Mouse (Mus musculus) hindbrain, embryonic 14.5 days (tissue): Measurements from ENCODE around the gene Dusp6. TPM values are rescaled to one million over a fixed set of nuclear protein-coding genes. Genes with fewer than 3 reads are reported as not detected.

ENCODE experiments used
- ATAC-seq: fragments of 200-750 bp; cut with Nextera tagmentation; 2 replicates; pipeline ENCODE4 v1.8.0; 2017; ENCODE audit warnings: moderate number of reproducible peaks, mild to moderate bottlenecking, moderate TSS enrichment, moderate library complexity; ENCODE audit not compliant: low FRiP score
- DNase-seq: peaks from one replicate; pipeline ENCODE4 v3.0.0-alpha.2; 2015; ENCODE audit warnings: low spot score
- H3K27ac ChIP-seq: fragments of 300-500 bp; sonication (generic); 2 replicates; pipeline ENCODE4 v1.5.1; 2014; ENCODE audit warnings: mild to moderate bottlenecking, moderate library complexity
- H3K27me3 ChIP-seq: fragments of 300-500 bp; sonication (generic); 2 replicates; pipeline ENCODE4 v1.6.1; 2014; ENCODE audit warnings: mild to moderate bottlenecking, low read length, mixed read lengths; ENCODE audit not compliant: control insufficient read depth, insufficient read depth
- H3K36me3 ChIP-seq: fragments of 300-500 bp; sonication (generic); replicated peaks from 2 replicates; pipeline ENCODE4 v1.6.1; 2014; ENCODE audit not compliant: control insufficient read depth, insufficient read depth
- H3K4me1 ChIP-seq: fragments of 300-500 bp; sonication (generic); replicated peaks from 2 replicates; pipeline ENCODE4 v1.6.1; 2014; ENCODE audit warnings: antibody characterized with exemption, low read length, mixed read lengths; ENCODE audit not compliant: control insufficient read depth, insufficient read depth
- H3K4me2 ChIP-seq: fragments of 300-500 bp; sonication (generic); replicated peaks from 2 replicates; pipeline ENCODE4 v1.6.1; 2014; ENCODE audit warnings: mild to moderate bottlenecking, moderate library complexity
- H3K4me3 ChIP-seq: fragments of 300-500 bp; sonication (generic); replicated peaks from 2 replicates; pipeline ENCODE4 v1.5.1; 2014; ENCODE audit warnings: mild to moderate bottlenecking, low read length
- H3K9ac ChIP-seq: fragments of 300-500 bp; sonication (generic); 2 replicates; pipeline ENCODE4 v1.6.1; 2014
- H3K9me3 ChIP-seq: fragments of 300-500 bp; sonication (generic); 2 replicates; pipeline ENCODE4 v1.6.1; 2016; ENCODE audit warnings: low read length; ENCODE audit not compliant: control insufficient read depth
- WGBS: fragments of 180-500 bp; shearing (Covaris S2); extraction: QIAGEN DNeasy Blood & Tissue Kit; methylation state at CpG from one replicate; pipeline ENCODE4 v1.1.7; 2014; 5-methylcytosine and 5-hydroxymethylcytosine counted together
- polyA plus RNA-seq: library from polyadenylated mRNA; unstranded; fragments of >200 nt; fragmentation: Nextera tagmentation; extraction: Ambion mirVana; gene quantifications from 2 replicates; pipeline ENCODE4 v1.2.1, GENCODE M21; 2014

Gene Dusp6
- polyA plus RNA-seq, 1 experiment from 2014 or later = 28.4 TPM

- ATAC-seq (no peak), DNase-seq (no peak)
- WGBS = 80% methylated on average over 10 of the region's 10 CpGs
- Histone ChIP-seq H3K9me3 (no peaks in the 10 kb centered on the region; the same call in 1 of the 2 replicates), H3K27me3 (no peaks in the 10 kb centered on the region), H3K4me1 (no peaks in the 10 kb centered on the region), H3K36me3 (no peaks in the 10 kb centered on the region), H3K4me2 (no peak overlapping the region), H3K4me3 (no peak overlapping the region), H3K27ac (no peak overlapping the region), H3K9ac (no peak overlapping the region)
Observed at GRCm38 (mm10) chr10:99242721-99243120, 20.3 kb upstream of the Dusp6 start.

GRCm38 (mm10) chr10:99243907-99244489 lies 19.0 kb upstream of the Dusp6 start:
- WGBS = 81% methylated on average over 5 of the region's 5 CpGs
- DNase-seq (no peak), ATAC-seq (no peak)
- no peak overlapping the region for H3K9ac ChIP-seq
- no peaks in the 10 kb centered on the region; the same call in 1 of the 2 replicates for H3K9me3 ChIP-seq
- H3K27ac ChIP-seq = no peak overlapping the region
- no peak overlapping the region for H3K4me3 ChIP-seq
- no peaks in the 10 kb centered on the region for H3K36me3 ChIP-seq
- H3K4me1 ChIP-seq = no peaks in the 10 kb centered on the region
- H3K27me3 ChIP-seq = no peaks in the 10 kb centered on the region
- no peak overlapping the region for H3K4me2 ChIP-seq

DNA sequence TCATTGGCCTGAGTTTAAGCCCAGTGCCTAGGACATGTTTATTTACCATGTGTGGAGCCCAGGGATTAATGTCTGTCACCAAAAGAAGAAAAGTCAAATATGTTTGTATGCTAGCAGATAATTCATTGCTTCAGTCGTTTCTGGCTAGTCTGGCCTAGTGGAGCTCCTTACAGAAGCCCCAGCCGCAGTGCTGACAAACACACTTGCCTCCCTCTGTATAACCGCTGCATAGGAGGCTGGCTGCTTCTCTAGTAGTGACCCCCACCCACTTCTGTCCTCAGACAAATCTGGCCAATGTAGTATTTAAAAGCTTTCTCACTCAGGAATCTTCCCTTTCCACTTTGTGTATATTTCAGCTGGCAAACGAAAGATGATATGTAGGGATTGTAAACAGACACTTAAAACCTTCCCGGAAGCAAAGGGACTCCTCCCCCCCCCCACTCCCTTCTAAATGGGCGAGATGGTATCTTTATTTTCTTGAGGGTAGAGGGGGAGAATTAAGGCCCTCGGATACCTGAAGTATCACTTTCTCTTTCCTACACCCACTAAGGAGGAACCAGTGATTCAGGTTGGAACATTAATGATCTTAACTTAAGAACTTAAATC lies 18.3 kb upstream of the Dusp6 start:
- Histone ChIP-seq H3K4me1 (no peaks in the 10 kb centered on the region), H3K4me2 (no peak overlapping the region), H3K27me3 (no peaks in the 10 kb centered on the region), H3K36me3 (no peaks in the 10 kb centered on the region), H3K9me3 (no peaks in the 10 kb centered on the region; the same call in 1 of the 2 replicates), H3K9ac (no peak overlapping the region), H3K4me3 (no peak overlapping the region), H3K27ac (no peak overlapping the region)
- DNase-seq = no peak
- 70% methylated on average over 7 of the region's 7 CpGs for WGBS
- no peak for ATAC-seq

- Histone ChIP-seq H3K36me3 (no peaks in the 10 kb centered on the region), H3K4me3 (peak overlapping the region; percentile 9; the same call in 1 of the 2 replicates), H3K4me2 (peak overlapping the region; percentile 33), H3K27me3 (no peaks in the 10 kb centered on the region), H3K4me1 (no peaks in the 10 kb centered on the region), H3K27ac (no peak overlapping the region), H3K9ac (no peak overlapping the region), H3K9me3 (no peaks in the 10 kb centered on the region)
- ATAC-seq (peak; percentile 24; the same call in 1 of the 2 replicates), DNase-seq (no peak)
- WGBS = 63% methylated on average over 20 of the region's 20 CpGs
Observed at GRCm38 (mm10) chr10:99246797-99247508, 16.1 kb upstream of the Dusp6 start.

- DNase-seq (no peak), ATAC-seq (no peak)
- Histone ChIP-seq H3K27ac (no peak overlapping the region), H3K36me3 (no peaks in the 10 kb centered on the region), H3K9ac (no peak overlapping the region), H3K4me2 (no peak overlapping the region), H3K4me3 (no peak overlapping the region), H3K9me3 (no peaks in the 10 kb centered on the region), H3K27me3 (no peaks in the 10 kb centered on the region), H3K4me1 (no peaks in the 10 kb centered on the region)
- WGBS = 77% methylated on average over 11 of the region's 11 CpGs
Observed at GRCm38 (mm10) chr10:99250874-99251281, 12.2 kb upstream of the Dusp6 start.

DNA sequence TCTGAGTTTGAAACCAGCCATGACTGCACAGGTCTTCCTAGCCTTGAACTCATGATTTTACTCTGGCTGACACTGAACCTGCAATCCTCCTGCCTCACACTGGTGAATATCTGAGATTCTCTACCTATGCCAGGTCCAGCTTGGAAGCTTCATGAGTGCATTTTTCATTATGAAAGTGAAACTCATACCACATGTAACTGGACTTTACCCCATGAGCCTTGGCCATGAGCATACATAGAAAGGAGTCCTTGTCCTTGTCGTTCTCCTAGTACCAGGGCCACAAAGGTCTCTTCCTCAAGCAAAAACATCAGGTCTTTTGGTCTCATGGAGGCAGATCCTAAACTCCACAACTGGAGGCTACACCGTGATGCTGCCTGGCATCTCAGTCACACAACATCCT lies 9.6 kb upstream of the Dusp6 start:
- no peak overlapping the region for H3K9ac ChIP-seq
- 93% methylated on average over 2 of the region's 2 CpGs for WGBS
- H3K4me3 ChIP-seq = no peak overlapping the region
- no peaks in the 10 kb centered on the region for H3K9me3 ChIP-seq
- no peak for DNase-seq
- ATAC-seq = no peak
- no peak overlapping the region for H3K4me2 ChIP-seq
- H3K27ac ChIP-seq = no peak overlapping the region
- no peaks in the 10 kb centered on the region for H3K4me1 ChIP-seq
- H3K36me3 ChIP-seq = no peaks in the 10 kb centered on the region
- H3K27me3 ChIP-seq = no peaks in the 10 kb centered on the region

DNA sequence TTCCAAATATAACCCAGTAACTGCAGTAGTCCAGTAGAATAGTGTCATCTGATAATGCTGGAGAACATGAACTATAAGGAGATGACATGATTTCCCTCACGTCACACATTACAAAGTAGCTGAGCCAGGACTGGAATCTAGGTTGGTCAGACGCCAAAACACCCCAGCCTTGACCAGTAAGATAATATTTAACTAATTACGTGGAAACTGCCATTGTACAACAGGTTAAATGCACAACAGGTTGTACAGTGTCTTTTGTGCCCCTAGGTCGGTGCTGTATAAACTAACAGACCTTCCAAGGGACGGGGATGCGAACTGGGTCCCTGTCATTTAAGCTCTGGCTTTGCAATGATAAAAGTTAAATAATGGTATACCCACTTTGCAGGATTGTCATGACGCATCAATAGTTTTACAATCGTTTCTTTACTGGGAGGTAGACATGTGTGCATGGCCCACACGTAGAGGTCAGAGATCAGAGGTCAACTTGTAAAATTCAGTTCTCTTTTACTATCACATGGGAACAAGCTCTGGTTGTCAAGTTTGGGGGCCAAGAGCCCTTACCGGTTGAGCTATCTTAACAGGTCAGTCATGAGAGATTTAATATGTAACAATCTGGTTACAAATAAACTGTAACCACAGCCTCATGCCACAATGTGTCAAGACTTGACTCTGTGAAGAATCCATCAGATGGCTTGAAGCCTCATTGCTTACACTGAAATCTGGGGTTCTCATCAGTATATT lies 7.0 kb upstream of the Dusp6 start:
- H3K27me3 ChIP-seq = no peaks in the 10 kb centered on the region
- H3K9me3 ChIP-seq = no peaks in the 10 kb centered on the region
- no peak overlapping the region for H3K27ac ChIP-seq
- DNase-seq = no peak
- 89% methylated on average over 10 of the region's 10 CpGs for WGBS
- H3K4me3 ChIP-seq = no peak overlapping the region
- H3K4me1 ChIP-seq = peaks cover 9% of the 10 kb centered on the region
- H3K36me3 ChIP-seq = no peaks in the 10 kb centered on the region
- no peak overlapping the region for H3K9ac ChIP-seq
- no peak for ATAC-seq
- no peak overlapping the region for H3K4me2 ChIP-seq

- no peaks in the 10 kb centered on the region for H3K36me3 ChIP-seq
- H3K27ac ChIP-seq = no peak overlapping the region
- H3K9me3 ChIP-seq = no peaks in the 10 kb centered on the region
- no peak overlapping the region for H3K9ac ChIP-seq
- H3K27me3 ChIP-seq = no peaks in the 10 kb centered on the region
- DNase-seq (no peak), ATAC-seq (no peak)
- H3K4me1 ChIP-seq = peaks cover 18% of the 10 kb centered on the region
- H3K4me2 ChIP-seq = no peak overlapping the region
- no peak overlapping the region for H3K4me3 ChIP-seq
- 91% methylated on average over 5 of the region's 5 CpGs for WGBS
Observed at GRCm38 (mm10) chr10:99257531-99257930, 5.5 kb upstream of the Dusp6 start.

DNA sequence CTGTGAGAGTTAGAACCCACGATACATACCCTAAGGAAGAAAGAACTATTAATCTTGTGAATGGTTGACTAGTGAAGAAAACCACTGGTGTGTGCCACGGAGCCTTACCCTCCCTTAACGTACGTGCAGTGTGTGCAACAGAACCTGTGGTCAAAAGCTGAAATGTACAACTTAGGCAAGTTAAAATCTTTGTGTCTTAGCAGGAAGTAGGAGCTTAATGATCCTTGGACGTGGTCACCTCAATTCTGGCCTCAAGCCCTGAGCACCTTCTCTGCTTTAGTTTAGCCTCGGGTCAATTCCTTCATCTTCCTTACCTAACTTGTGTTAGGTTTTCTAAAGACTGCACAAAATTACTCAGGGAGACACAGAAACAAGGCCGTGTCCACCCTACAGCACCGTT lies 3.2 kb upstream of the Dusp6 start:
- Histone ChIP-seq H3K9me3 (no peaks in the 10 kb centered on the region), H3K4me3 (no peak overlapping the region), H3K27me3 (no peaks in the 10 kb centered on the region; the same call in 1 of the 2 replicates), H3K36me3 (no peaks in the 10 kb centered on the region), H3K4me1 (peaks cover 25% of the 10 kb centered on the region), H3K9ac (no peak overlapping the region), H3K4me2 (no peak overlapping the region), H3K27ac (no peak overlapping the region)
- 87% methylated on average over 8 of the region's 8 CpGs for WGBS
- DNase-seq (no peak), ATAC-seq (no peak)
